Mouse (Mus musculus): ENCODE measurements at regions not wholly inside any gene's neighbourhood (a gene's known extent, or its start where the extent isn't known, plus 50 kb on each side); places are given as distances from the start of the nearest gene placed in this dataset.

DNA sequence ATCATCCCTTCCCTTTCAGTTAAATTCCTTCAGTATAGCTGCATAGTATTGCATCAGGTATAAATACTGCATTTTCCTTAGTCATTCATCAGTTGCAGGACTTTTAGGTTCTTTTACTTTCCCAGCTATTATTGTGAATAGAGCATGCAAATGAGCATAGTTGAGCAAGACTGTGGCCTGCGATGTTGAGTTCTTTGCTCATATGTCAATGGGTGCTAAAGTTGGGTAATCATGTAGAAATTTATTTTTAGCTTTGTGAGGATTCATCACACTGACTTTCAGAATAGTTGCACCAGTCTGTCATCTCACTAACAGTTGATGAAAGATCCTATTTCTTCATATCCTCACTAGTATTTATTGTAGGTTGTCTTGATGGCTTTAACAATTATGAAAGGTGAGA is 380.3 kb upstream of the Arrdc3 start:
- no peak for DNase-seq

DNA sequence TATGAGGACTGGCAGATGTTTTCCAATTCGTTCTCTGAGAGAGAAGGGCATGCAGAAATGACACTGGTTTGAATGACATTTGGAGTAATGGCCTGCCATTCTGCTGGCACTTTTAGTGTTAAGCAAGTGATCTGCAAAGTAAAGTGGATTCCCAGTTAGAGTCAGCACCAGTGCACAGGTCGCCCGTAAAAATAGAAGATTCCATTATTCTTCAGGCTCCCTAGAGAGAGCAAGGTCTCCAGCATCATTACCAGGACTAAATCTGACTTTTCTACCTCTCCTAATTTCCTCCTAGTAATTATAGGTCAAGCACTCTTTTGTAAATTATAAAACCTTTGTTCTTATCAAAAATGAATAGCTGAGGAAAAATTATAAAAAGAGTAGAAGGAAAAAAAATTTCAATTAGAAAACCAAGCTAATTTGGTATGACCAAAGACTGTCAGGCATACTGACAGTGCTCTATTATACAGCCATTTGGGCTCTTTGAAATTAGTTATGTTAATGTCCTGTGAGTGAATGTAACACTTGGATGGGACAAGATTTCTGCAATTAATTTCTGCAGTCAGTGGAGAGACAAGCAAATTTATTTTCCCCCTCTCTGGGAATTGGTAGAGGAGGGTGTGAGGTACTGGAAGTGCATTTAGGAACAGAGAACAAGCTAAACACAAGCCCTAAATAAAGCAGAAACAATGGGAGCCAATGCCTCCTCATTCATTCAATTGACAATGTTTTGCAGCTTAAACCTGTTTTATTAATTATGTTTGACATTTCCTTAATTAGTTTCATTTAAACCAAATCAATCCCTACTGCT is 368.8 kb upstream of the Arrdc3 start:
- DNase-seq = no peak

DNA sequence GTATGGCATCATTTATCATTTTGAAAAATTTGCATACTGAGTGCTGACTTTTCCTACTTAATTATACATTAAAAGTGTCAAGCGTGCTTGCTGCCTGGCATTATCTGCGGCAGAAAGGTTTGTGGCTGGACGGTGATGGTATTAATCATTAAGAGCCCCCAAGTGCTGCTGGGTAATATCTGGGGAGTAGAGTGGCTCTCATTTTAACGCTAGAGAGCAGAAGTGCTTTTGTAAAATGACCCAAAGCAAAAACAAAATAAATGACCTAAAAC is 368.3 kb upstream of the Arrdc3 start:
- no peak for DNase-seq

DNA sequence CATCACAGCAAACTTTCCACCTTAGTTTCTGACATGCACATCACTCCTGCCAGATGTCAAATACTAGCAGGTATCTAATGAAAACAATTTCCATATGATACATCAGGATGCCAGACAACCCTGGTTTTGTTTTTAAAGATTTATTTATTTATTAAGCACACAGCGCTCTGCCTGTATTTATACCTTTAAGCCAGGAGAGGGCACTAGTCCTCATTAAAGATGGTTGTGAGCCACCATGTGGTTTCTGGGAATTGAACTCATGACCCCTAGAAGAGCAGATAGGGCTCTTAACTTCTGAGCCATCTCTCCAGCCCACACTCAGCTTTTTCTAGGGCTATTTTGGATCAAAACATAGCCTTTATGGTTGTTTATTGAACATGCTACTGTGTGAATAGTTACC is 364.3 kb upstream of the Arrdc3 start:
- DNase-seq = no peak

DNA sequence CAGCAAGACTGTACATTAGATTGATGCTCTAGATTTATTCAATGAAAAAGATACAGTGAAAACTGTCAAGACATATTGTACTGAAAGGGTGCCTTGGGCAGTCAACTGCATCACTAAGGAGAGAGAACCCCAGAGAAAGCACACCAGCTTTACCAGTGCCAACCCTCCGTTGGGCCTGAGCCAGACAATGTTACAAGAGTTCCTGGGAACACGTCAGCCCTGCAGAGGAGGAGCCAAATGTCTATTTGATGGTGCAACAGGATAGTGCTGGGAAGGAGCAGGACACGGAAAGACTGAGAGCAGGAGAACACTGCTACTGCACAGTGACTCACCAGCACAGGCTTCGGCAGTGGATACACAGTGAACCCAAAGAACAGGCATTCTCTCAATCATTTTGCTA is 363.4 kb upstream of the Arrdc3 start:
- DNase-seq = peak; percentile 64

DNA sequence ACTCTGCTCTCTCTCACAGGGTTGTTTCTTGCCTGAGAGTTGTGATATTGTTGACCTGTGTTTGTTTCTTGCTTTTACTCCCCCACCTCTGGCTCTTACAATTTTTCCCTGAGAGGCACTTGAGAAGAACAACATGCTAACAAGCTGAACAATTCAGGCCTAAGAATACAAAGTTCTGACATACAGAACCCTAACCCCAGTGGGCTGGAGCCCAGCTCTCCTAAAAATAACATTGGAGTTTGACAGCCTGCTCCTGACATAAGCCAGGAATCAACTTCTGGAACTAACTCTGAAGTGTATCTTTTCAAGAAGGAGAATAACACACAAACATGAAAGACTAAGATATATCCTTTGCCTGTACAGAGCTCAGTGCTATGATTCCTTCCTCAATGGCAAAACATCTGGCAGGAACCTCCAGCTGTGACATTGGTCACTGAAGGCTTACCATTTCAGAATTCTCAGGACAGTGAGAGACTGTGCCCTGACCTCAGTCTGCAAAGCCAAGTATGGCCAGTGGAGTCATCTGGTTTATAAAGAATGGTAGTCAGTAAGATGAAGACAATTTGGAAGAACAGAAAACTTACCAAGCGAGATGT is 347.3 kb upstream of the Arrdc3 start:
- no peak for DNase-seq

DNA sequence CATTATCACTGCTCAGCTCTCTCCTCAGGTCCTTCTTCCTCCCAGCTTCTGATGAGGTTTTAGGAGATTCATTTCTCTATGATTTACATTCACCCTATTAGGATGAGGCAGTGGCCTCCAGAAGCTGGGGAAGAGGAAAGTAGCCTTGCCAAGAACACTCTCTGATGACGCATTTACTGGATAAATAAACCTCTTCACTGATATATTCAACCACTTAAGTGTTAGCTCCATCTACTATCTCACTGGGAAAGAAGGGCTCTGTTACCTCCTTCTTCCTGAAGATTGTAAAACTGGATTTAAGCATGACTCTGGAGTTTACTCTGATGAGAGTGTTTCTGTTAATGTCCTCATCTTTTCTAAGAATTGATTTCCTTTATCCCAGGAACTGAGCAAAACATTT is 338.2 kb upstream of the Arrdc3 start:
- no peak for DNase-seq

DNA sequence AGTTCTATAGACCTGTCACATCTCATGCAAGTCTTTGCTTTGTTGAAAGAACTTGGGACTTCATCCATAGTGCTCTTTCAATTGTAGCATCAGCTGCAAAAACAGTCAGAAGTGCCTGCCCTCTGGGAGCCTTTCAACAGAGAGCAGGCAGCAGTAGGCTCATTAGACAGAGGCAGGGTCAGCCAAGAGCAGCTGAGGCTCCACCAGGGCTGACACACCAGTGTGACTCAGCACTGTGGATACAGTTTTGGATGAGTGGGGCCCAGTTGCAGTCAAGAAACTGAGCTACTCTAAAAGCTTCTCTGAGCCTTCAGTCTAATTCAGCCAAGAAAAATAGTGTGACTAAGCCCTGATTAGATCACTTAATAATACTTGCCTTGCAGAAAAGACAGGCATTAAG is 326.0 kb upstream of the Arrdc3 start:
- DNase-seq = peak; percentile 76
